Mouse (Mus musculus): ENCODE results near the gene Ces1g.

Gene Ces1g

DNA sequence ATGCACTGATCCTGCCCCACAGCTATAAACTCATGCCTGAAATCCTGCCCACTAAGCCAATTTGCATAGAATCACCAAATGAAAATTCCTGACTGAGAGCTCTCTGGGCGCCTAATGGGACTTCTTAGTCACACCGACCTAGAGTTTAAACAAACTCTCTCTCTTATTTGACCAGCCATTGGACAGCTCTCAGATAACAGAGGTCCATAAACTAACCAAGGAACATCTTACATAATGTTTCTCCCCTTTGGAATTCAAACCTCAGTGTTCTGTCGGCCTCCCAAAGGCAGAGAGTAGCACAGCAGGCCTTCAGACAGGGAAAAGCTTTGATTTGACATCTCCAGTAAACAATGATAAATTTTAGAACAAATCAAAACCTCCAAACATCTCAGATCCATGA, at the start of gene Ces1g:
Ces1g (minus strand) TSS at position 102 of the 400 bp plus-strand sequence.
- CTCF ChIA-PET: no interaction called here

DNA sequence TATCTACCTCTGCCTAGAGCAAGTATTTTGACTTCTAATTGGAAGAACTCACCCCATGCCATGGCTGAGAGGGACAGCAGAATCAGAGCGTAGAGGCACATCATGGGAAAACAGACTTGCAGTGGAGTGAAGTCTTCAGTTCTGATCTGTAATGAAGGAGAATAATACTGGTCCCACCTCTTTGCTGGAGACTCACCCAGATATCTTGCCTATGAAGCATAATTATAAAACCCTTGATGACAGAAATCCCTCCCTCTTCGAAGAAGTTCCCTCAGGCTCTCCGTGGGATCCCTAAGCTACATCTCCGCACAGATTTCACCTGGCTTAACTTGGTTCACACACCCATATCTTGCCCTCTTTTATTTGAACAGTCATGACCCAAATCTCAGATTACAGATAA, 42.5 kb upstream of the Ces1g start, which contains the start of gene Ces1h:
Ces1h (minus strand) TSS at position 101 of the 400 bp plus-strand sequence.
- CTCF ChIA-PET: no interaction called here

DNA sequence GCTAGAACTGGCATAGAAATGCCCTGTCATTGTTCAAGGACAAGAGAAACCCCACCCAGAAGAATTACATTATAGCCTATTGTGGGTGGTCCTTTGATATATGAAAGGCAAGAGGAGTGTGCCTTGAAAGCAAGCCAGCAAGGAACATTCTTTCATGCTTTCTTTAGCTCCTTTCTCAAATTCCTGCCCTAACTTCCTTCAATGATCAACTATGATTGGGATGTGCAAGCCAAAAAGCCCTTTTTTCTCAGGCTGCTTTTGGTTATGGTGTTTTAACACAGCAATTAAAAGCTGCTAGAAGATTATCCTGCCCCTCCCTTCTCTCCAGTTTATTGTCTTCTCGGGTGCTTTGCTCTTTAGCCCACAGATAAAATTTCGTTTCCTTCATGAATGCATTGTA, 32.4 kb upstream of the Ces1g start:
- CTCF ChIA-PET: no interaction called here

DNA sequence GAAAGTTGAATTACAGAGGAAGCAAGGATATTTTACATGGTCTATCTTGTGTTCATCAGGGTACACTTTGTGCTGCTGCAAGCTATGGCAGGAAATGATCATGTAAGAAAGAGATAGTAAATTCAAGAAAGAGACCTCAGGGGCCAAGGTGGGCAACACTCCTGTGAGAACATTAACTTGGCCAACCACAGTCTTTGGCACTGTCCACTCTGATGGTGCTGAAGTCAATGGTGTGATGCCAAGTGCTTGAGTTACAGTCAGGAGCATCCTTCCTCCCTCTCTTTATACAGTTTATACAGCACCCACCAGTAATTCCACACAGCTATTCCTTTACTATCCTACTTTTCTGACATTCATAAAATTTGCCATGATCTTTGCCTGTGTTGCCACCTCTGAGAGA, 23.0 kb upstream of the Ces1g start:
- CTCF ChIA-PET: no interaction called here

DNA sequence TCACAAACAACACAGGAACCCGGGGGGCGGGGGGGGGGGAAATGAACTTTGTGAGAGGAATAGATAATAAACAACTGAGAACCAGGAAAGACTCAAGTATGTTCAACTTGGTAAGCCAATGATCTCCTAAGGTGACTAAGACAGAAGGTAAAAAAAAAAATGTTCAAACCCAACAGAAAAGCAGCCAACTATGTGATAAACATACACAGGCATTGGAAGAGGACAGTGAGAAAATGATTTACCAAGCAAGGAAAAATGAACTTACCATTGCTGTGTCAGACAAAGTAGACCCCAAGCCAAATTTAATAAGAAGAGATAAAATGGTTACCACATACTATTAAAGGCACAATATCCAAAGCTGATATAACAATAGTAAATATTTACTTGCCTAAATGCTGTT, 2.4 kb upstream of the Ces1g start:
- CTCF ChIA-PET: no interaction called here

DNA sequence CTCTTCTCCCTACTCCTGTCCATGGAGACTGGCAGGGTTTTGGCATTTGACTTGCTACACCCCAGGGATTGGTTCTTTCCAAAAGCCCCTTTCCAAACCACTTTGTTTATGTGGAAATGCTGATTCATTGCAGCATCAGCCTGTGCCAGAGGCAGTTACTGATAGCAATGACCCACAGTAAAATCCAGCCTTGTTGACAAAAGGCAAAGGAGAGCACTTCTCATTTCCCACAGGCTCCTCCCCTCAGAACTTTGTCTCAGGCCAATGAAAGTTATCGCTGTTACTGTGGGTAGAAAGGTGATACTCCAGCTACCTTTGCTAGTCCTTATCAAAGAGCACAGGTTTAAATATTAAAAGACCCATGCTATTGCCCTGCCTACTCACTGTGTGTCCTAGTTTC, 4.4 kb downstream of the Ces1g start:
- CTCF ChIA-PET: no interaction called here

DNA sequence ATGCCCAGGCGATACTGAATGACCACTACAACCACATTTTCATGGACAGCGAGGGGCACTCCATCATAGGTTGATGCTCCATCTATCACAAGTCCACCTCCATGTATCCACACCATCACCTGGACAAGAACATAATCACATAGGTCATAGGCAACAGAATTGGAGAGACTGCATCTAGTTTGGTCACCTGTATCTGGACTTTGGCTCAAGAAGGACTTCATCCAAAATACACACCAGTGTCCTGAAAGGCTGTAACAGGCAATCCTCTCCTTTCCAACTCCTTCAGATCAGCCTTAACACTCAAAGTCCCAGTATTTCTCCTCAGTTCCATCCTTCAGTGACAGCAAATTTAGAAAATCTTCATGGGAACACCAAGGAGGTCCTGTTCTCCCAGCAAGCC, 6.0 kb downstream of the Ces1g start:
- CTCF ChIA-PET: no interaction called here

DNA sequence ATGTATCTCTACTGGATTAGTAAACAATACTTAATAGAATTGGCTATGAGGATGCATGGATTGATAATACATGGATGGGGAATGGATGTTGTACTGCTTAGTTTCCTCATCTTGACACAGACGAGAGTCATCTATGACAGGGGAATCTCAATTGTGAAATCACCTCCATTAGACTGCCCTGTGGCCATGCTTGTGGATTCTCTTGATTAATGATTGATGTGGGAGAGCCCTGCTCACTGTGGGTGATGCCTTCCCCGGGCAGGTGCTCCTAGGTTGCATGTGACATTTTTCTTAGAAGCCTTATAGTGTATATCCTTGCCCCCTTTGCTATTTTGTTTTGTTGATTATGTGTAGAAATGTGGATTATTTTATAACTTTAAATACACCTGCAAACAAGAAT, 12.0 kb downstream of the Ces1g start:
- CTCF ChIA-PET: no interaction called here

DNA sequence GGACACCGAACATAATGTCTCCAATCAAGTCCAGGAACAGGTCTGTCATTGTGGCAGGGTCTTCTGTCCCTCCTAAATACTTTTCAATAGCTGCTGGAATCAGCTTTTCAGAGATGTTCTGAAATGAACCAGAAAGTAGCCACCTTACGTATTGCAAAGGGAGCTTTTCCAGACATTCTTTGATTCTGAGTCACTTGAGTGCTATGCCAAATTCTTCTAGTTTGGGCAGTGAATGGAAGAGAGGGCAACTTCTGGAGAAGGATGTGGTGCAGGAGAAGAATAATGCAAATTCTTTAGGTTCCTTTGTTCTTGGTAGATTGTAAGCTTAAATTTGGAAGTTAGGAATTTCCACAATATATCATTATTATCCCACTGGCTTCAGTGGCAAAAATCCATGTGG, 20.1 kb downstream of the Ces1g start:
- CTCF ChIA-PET: no interaction called here

DNA sequence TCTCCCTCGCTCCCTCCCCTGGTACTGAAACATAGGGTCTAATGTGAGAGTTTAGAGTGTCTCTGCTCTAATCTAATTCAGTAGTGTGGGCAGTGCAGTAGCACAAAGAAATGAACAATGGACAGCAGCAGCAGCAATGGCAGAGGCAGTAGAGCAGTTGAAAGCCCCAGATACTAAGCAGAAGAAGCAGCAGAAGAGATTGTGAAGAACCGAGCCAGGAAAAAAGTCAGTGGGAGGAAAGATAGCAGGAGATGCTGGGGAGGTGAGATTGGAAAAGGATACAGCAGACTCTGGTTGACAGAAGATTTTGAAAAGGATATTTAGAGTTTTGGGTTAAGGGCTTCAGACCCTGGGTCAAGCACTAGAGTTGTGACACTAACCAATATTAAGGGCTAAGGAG, 21.6 kb downstream of the Ces1g start:
- CTCF ChIA-PET: no interaction called here

DNA sequence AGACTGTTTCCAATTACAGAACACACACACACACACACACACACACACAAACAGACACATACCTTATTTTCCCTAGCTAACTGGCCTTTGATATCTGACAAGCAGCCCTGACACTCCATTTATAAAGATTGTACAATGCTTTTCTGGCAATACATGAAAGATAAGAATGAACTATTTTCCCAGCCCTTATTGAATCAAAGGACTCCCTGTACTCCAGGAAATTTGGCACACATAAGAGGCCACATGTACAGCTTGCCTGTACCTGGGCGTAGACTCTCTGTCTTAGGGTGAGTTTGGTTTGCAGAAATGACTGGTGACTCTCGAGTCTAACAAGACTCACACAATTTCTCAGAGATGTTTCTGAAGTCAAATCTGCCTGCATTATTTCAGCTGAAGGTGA, 53.2 kb downstream of the Ces1g start:
- CTCF ChIA-PET: no interaction called here

DNA sequence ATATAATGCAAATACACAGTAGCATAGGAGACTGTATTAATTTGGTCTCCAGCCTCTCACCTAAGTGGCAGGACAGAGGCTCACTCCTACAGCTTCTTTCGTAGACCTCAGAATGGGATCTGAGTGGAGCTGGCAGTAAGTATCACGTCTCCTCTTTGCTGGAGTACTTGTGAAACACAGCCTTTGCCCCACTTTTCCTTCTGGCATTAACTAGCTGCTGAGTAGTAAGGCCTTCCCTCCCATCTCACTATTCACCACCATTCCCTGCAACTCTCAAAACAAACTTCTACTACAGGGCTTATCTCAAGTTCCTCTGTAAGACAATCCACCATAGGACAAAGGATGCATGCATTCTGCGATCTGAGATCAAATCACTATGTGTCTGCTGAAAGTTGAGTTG, 54.8 kb downstream of the Ces1g start:
- CTCF ChIA-PET: no interaction called here

DNA sequence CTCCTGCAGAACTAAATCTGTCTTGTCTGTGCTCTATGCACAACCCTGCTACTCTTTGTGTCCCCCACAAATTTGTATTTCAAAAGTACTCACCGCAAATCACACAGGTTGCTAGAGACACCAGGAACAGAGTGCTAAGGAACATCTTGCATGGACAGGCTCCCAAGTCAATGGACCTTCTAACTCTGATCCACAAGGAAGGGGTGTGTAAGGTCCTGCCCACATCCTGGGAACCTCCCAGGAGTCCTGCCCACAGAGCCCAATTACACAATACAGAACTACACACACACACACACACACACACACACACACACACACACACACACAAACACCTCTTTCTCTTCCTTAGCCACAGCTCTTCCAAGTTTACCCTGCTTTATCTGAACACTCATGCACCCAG, 57.6 kb downstream of the Ces1g start, which contains the start of gene Ces1f:
Ces1f (minus strand) TSS at position 192 of the 400 bp plus-strand sequence.
- CTCF ChIA-PET: no interaction called here

DNA sequence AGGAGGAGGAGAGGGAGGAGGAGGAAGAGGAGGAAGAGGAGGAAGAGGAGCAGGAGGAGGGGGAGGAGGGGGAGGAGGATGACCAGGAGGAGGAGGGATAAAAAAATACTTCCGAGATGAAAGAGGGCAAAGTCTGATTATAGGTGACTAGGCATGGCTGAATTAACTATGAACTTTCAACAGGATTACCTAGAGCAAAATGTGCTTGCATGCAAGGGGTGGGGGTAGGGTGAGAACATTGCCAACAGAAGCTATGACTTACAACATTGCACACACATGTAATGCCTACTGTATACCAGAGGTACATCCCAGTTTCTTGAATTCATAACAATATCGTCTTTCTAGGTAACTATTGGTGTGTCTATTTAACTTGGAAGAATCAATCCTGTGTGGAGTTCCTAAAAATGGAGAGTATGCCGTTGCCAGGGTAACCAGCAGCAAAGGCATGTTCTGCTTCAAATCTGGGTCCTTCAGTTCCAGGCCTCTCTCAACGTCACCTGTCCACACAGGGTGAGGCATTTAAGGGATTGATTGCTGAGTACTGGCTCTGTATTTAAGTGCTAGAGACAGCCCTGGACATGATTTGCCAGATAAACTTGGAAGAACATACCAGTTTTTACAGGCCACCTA, 58.8 kb downstream of the Ces1g start:
- CTCF ChIA-PET: interaction anchor here (0.7 kb wide), 1 partner anchor 115 kb away, joined by 4 read pairs; no protein-coding TSS in a partner anchor

DNA sequence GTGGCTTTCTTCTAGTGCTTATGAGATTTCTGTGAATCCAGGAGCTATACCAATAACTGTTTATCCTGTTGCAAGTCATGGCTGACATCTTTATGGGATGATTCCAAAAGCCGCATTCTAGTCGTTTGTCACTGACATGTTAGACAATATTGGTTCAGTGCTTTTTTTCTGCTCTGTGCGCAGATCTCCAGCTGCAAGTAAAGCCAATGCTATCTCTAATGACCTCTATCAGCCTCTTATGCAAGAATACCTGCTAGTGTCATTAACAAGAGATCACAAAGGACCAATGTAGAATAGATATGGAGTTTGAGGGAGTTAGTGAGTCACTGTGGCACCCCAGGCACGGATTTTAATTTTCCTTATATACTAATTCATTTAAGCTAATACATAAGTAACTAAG, 62.5 kb downstream of the Ces1g start:
- CTCF ChIA-PET: no interaction called here

DNA sequence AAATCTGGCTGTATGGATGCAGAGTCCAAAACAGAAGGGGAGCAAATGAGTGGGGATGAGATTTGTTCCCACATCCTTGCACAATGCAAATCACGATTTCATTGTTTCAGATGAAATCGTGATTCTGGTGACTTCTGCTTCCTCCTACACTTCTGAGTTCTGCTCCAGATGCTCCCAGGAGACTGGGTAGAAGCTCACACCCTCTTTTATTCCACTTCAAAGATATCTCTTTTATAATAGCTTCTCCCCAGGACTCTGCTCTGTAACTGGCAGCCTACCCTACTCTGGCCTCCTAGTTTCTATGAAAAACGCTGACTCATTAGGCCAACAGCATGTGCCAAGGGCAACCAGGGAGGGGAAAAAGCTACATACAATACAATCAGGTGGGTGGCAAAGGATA, 63.8 kb downstream of the Ces1g start:
- CTCF ChIA-PET: no interaction called here

DNA sequence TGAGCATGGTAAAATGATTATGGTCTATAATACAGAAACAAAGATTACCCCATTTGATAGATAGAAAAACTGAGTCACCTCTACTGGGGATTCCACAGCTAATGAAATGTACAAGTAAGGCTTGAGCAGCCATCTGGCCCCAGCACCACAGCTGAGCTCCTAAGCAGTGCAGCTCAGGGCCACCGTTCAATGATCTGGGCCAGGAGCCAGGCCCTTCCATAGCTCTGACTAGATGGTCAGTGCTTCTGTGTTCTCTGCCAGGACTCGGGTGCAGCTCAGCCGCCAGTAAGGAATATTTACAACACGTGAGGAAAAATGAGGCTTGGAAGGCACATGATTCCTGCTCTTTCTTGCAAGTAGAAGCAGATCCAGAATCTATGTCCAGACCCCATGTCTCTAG, 64.4 kb downstream of the Ces1g start:
- CTCF ChIA-PET: no interaction called here

DNA sequence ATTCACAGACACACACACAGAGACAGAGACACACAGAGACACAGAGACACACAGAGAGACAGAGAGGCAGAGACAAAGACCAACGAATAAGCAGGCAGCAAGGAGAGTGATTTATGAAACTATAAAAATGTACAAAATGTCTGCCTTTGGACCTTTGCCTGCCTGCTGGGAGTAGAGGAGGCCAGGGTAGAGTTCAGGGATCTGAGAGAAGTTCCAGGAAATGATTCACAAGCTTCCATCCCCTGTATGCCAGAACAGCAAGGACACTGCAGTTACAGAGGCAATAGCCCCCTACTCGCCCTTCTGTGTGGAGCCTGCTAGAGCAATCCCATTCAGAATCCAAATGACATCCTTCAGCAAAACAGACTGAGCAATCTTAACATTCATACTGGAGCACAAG, 75.7 kb downstream of the Ces1g start:
- CTCF ChIA-PET: no interaction called here

DNA sequence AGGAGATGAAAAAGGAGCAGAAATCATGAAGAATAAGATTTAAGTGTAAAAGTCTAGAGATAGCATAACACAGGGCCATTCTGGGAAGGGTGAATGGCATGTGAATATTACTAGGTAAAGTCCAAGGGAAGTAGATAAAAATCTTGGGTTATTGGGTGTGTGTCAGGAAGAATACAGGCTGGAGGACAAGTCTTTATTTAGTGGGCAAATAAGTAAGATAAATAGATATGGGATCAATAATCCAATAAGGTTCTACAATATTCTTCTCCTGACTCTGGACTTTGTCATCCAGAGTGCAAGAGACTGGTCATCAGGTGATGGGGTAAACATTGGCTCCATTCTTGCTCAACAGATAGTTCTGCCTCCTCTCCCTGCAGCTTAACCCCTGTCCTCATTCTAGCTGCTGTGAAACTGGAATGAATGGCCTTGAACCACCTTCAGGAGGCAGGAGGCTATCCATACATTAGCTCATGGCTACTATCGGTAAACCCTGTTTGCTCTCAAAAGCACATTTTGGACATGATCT, 84.6 kb downstream of the Ces1g start:
- CTCF ChIA-PET: no interaction called here
